Mouse (Mus musculus) Muller cell, postnatal 12 days (primary cell): Measurements from ENCODE around the gene Zfp503.
A peak's percentile ranks its signal among the peaks of the same experiment; 100 is the strongest.

Experiments
- DNase-seq: peaks from one replicate; pipeline ENCODE4 v3.0.0-alpha.2; 2015; ENCODE audit errors: inconsistent ontology term

Gene Zfp503

DNA sequence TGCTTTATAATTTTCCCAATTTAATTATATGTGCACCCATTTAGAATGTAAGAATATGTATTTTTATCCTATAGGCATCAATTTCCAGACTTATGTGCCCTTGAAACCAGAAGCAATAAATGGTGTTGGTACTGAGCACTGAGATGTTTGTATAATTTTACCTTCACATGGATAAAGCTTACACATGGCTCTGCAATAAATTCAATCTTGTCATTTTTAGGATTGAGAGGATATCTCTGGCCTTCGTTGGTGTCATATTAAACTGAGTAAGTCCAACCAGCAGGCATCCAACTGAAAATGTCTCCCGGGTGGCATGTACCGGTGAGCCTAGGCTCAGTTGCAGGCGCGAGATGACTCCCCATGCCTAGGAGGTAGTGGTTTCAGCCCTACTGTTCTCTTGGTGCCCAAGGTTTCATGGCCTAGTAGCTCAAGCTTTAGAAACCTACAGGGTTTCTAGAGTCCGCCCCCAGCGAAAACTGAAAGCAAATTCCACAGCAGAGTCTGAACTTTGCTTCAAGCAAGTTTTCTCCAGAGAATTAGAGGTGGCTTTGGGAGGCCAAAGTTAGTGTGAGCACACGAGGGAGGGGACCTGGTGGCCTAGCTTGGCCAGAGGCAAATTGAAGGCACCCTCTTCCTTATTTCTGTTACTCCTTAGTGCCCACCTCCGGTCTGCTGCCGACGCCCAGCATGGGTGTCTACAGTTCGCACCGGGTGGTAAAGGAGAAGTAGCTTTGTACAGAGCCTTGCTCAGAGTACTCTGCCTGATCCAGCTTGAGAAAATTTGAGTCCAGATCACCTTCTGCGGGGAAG lies 4.1 kb upstream of the Zfp503 start:
- DNase-seq: no peak

GRCm38 (mm10) chr14:21992321-21992885 lies 3.0 kb upstream of the Zfp503 start:
- DNase-seq: no peak

DNA sequence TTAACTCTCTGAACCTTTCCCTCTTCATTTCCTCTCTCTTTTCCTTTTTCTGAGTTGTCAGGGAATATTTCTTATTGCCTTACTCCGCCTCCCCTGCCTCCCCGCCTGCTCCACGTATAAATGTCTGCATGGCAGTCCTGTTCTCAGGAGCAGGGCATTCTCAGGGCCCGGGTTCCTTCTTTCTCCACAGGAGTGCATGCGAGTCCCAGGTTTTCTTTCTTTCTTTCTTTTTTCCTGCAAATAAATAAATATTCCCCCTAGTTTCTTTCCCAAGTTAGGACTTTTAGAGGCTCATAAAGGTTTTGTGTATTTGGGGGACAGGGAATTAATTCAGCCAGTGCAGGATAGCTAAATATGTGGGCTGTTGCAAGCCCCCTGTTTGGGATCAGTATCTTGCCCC lies 2.5 kb upstream of the Zfp503 start:
- DNase-seq: no peak

DNA sequence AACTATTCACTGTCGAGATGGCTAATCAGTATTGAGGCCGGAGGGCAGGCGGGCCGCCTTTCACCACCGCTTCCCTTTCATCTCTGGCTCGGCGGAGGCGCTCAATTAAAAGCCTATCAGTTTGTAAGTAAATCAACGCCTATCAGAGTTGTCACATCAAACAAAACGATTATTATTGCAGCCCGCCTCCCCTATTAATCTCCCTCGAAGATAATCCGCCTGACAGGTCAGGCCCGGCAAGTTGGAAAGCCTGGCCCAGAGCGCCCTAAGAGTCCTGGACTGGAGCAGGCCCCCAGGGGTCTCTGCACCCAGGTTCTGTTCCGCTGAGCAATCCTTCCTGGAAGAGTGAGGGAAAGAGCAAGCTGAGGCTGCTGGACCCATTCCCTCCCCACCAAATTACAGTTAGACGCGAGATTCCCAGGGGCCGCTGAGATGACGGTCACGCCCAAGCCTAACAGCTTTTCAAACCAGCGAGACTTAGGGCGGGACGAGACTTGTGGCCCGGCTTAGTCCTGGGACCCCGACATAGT lies 1.9 kb upstream of the Zfp503 start:
- DNase-seq: no peak

DNA sequence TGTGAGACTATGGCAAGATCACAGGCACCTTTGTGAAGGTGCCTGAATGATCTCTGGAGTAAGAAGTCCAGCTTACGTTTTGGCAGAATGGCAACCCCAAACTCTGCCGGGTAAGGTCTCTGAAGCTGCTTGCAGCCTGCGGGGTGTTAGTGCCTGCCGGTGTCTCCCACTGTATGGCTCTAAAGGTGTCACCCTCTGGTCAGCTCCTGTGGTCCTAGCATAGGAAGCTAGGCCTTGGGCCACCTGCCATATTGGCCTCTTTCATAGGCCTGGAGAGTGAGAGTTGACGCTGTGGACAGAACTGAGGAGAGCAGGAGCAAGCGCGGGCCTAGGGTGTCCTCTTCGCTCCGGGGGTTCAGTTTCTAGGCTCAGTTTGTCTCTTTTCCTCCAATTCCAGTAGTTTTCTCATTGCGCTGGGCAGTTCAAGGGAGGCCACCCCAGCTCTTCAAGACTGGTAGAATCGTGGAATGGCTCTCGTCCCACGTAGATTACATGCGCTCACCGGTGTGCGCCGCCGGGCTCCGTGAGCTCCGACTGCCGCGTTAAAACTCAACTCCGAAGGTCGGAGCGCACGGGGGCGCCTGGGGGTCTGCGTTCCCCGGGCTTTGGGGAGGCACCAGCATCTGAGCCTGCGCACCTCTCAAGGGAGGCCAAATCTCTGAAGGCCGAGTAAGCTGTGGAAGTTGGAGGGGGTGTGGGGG lies 1.1 kb upstream of the Zfp503 start:
- no peak for DNase-seq

DNA sequence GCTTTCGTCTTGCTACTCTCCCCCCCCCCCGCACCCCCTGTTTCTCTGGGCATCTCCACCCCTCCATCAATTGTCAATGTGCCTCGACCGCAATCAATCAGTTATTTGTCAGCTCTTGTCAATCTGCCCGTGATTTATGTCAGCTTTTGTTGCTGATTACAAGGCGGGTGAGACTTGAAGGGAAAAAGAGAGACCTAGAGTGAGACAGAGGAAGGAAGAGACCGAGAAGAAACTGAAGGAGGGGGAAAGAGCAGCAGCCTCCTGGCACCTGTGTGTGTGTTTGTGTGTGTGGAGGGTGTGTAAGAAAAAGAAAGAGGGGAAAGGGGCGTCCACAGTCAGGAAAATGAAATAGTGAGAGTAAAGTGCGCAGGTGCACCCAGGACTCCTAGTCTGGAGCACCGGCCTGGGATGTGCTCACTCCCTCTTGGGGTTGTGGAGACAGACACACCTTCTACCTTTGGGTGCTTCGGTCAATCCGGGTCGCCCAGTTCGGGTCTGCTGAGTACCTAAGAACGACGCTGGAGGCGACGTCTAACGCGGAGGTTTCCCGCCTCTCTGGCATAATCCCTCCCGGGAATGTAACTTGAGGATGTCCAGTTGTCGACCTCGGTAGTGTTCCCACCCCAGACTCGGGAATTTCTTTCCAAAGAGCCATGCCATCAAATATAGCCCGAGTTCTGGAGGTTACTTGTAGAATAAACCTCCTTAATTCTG lies 667 bp downstream of the Zfp503 start:
- DNase-seq: no peak

DNA sequence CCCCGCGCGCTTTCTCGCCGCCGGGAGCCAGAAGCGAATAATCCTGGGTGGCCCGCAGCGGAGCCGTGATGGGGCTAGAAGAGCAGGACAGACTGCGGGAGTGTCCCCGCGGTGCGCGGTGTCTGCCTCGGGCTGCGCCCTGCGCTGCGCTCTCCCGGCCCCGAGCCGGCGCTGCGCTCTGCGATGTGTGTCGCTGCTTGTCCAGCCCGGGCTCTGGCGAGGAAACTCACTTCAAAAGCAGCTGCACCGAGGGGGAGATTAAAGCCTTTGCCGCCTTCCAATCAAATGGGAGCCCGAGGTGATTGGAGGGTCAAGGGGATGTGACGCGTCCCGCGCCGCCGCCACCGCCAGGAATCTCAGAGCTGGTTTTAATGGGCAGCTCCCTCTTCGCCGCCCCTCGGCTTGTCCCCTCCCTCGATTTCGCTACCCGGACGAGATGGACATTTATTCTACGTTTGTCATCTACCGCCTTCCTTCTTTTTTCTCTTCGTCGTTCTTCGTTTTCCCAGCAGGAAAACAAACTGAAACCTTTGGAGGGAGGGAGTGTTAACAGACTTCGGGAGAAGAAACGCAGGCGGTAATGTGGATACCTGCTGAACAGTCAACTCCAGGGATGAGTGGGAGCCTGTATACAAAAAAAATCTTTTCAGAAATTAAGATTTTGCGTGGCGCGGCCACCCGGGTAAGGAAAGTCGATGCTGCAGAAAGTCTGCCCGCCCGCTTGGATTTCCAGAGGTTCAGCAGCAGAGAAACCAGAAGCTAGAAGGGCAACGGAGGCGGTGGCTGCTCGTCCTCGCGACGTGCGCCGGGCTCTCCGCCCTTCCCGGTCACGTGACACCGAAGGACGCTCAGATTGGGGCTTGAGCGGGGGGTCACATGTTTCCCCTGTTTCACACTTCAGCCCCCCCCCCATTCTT lies 1.5 kb downstream of the Zfp503 start:
- DNase-seq: peak; percentile 99

GRCm38 (mm10) chr14:21986733-21987659 lies 2.4 kb downstream of the Zfp503 start:
- peak; percentile 42 for DNase-seq

GRCm38 (mm10) chr14:21985981-21986732 lies 3.2 kb downstream of the Zfp503 start:
- peak; percentile 81 for DNase-seq

DNA sequence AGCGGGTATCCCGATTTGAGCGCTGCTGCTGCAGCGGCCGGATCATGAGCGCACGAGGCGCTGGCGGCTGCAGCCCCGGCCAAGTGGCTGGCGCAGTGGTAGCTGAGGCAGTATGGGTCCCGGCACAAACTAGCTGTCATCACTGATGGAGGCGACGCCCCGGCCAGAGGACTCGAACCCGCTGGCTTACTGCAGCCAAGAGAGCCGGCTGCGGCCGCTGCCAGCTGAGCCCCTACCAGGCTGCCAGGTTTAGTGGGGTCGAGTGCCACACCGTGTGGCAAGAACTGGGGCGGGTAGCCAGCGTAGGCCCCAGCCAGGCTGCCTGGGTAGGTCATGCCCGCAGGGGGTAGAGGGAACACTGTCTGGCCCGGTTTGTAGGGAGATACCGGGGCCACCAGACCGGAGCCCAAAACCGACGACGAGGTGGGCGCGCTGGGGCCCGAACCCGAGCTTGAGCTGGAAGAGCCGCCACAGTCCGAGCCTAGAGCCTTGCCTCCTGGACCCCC lies 3.9 kb downstream of the Zfp503 start:
- no peak for DNase-seq

DNA sequence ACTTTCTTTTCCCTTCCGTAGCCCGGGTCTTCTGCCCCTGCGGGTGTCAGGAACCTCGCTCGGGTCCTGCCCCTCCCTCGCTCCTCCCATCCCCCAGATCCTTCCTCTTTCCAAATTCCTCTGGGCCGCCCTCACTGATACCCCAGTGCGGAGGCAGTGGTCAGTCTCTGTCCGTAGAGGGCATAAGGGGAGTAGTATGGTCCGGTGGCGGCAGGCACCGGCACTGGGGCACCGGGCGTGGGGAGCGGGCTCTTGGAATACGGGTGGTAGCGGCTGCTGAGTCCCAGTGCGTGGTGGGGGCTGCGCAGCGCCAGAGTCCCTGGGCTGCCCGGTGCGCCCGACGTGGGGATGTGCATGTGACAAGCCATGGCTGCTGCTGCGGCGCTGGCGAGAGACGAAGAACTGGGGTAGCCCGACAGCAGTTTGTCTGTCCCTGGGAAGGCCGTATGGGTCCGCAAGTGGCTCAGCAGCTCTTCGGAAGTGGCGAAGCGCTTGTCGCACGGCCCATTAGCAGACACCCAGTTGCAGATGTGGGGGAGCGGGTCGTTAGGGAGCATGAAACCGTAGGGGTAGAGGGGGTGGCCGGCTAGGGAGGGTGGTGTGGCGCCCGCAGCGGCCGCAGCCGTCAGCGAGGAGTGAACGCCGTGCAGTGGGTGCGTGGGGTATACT lies 4.5 kb downstream of the Zfp503 start:
- DNase-seq: no peak

DNA sequence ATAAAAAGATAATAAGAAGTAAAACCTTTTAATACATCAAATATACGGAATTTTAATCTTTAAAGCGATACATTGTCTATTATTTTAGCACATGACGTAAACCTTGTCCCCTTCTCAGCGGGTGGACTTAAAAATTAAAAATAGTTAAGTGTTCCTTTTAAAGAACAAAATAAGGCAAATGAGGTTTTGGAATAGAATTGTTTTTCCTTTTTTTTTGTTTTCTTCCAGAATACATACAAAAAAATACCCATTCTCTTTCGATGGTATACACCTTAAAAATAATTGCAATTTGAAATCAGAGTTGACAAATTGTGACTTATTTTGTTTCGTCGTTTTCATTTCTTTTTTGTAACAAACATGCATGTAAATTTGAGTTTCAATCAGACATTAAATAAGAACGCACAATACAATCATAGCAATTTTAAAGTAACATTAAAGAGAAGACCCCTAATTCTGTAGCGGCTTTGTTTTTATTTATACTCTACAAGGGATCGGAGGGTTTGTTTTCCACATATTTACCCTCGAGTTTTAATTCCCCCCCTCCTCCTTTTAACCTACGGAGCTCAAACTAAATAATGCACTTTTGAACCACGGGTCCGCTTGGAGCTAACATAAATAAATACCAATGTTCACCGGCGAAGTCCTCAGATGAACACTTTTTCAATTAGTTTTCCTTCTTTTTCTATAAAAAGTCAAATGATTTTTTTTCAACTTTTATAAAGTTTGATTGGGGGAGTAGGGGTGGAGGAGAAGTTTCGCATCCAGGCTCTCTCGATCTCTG lies 5.3 kb downstream of the Zfp503 start:
- DNase-seq: no peak

- peak; percentile 75 for DNase-seq
Measured at GRCm38 (mm10) chr14:21983311-21983949, 6.0 kb downstream of the Zfp503 start.

GRCm38 (mm10) chr14:21982592-21983310 lies 6.7 kb downstream of the Zfp503 start:
- peak; percentile 40 for DNase-seq

DNA sequence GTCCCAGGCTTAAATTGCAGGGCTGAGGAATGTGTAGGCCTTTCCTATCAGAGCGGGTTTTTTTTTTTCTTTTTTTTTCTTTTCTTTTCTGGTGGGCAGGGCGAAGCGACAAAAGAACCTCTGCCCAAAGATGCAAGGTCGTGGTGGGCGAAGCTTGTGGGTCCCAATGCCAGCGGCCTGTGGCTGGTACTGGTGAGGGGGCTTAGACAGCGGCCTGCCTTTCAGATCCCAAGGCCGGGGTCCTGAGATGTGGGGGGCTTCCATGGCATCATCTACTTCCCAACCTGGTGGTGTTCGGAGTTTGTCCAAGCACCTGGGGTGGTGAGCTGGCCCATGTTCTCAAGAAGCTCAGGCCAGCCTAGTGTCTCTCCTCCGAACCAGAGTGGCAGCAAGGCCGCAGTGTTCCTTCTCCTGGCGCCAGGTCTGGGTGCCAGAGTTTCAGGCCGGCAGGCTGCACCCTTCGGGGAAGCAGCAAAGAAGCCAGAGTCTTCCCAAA lies 7.3 kb downstream of the Zfp503 start:
- DNase-seq: no peak

- peak; percentile 50 for DNase-seq
Measured at GRCm38 (mm10) chr14:21981462-21981861, 7.9 kb downstream of the Zfp503 start.
